Mouse (Mus musculus): ENCODE results near the gene Cd4. TPM values are rescaled to one million over a fixed set of nuclear protein-coding genes. Genes with fewer than 3 reads are reported as not detected.

The Cd4 gene
- total RNA-seq, 2 experiments from 2014 or later = 0.22 to 0.26 TPM

- DNase-seq (ENCODE audit: extremely low spot score in 1 of 2, low spot score in 1 of 2) = no peak
Measured at GRCm38 (mm10) chr6:124888555-124889125, 619 bp upstream of the Cd4 start.

- no peak for DNase-seq (ENCODE audit: extremely low spot score in 1 of 2, low spot score in 1 of 2)
Measured at GRCm38 (mm10) chr6:124885956-124886381, 2.1 kb downstream of the Cd4 start.

GRCm38 (mm10) chr6:124884714-124885500 is 3.1 kb downstream of the Cd4 start:
- DNase-seq (ENCODE audit: extremely low spot score in 1 of 2, low spot score in 1 of 2) = no peak

GRCm38 (mm10) chr6:124883351-124883750 is 4.7 kb downstream of the Cd4 start:
- no peak for DNase-seq (ENCODE audit: extremely low spot score in 1 of 2, low spot score in 1 of 2)

- DNase-seq (ENCODE audit: extremely low spot score in 1 of 2, low spot score in 1 of 2) = no peak
Measured at GRCm38 (mm10) chr6:124881821-124882220, 6.2 kb downstream of the Cd4 start.

GRCm38 (mm10) chr6:124879390-124879789 is 8.6 kb downstream of the Cd4 start:
- no peak for DNase-seq (ENCODE audit: extremely low spot score in 1 of 2, low spot score in 1 of 2)

- no peak for DNase-seq (ENCODE audit: extremely low spot score in 1 of 2, low spot score in 1 of 2)
Measured at GRCm38 (mm10) chr6:124874348-124874747, 13.7 kb downstream of the Cd4 start.

GRCm38 (mm10) chr6:124866560-124866959 is 21.5 kb downstream of the Cd4 start:
- no peak for DNase-seq (ENCODE audit: extremely low spot score in 1 of 2, low spot score in 1 of 2)

- DNase-seq (ENCODE audit: extremely low spot score in 1 of 2, low spot score in 1 of 2) = no peak
Measured at GRCm38 (mm10) chr6:124865766-124866362, 22.2 kb downstream of the Cd4 start.

- peak; percentile 58 for DNase-seq (ENCODE audit: extremely low spot score in 1 of 2, low spot score in 1 of 2)
Measured at GRCm38 (mm10) chr6:124863658-124864298, 24.2 kb downstream of the Cd4 start, which contains the start of gene Gpr162. TSS of gene Gpr162 (minus strand) at chr6:124863983.

- peak in 1 of 2 experiments; percentile 33 for DNase-seq (ENCODE audit: extremely low spot score in 1 of 2, low spot score in 1 of 2)
Measured at GRCm38 (mm10) chr6:124863125-124863657, 24.8 kb downstream of the Cd4 start.

- no peak for DNase-seq (ENCODE audit: extremely low spot score in 1 of 2, low spot score in 1 of 2)
Measured at GRCm38 (mm10) chr6:124862406-124863124, 25.5 kb downstream of the Cd4 start.

- DNase-seq (ENCODE audit: extremely low spot score in 1 of 2, low spot score in 1 of 2) = no peak
Measured at GRCm38 (mm10) chr6:124861802-124862201, 26.2 kb downstream of the Cd4 start.

- DNase-seq (ENCODE audit: extremely low spot score in 1 of 2, low spot score in 1 of 2) = no peak
Measured at GRCm38 (mm10) chr6:124861266-124861665, 26.8 kb downstream of the Cd4 start.

GRCm38 (mm10) chr6:124860511-124860910 is 27.5 kb downstream of the Cd4 start:
- no peak for DNase-seq (ENCODE audit: extremely low spot score in 1 of 2, low spot score in 1 of 2)

- peak; percentile 83 to 96 for DNase-seq (ENCODE audit: extremely low spot score in 1 of 2, low spot score in 1 of 2)
Measured at GRCm38 (mm10) chr6:124859725-124860124, 28.3 kb downstream of the Cd4 start.

- DNase-seq (ENCODE audit: extremely low spot score in 1 of 2, low spot score in 1 of 2) = no peak
Measured at GRCm38 (mm10) chr6:124858561-124859318, 29.3 kb downstream of the Cd4 start.

GRCm38 (mm10) chr6:124857840-124858530 is 30.0 kb downstream of the Cd4 start:
- DNase-seq (ENCODE audit: extremely low spot score in 1 of 2, low spot score in 1 of 2) = no peak
